Mouse (Mus musculus) cortical plate, adult 2 months (tissue): ENCODE measurements around the gene Klrb1b.
"Not testable (repeated sequence)": the region's sequence is repeated elsewhere in the genome, so short reads cannot be mapped to it uniquely, and the experiment has no call there.

Experiments used
- CTCF ChIP-seq: fragments of 200-500 bp; IDR thresholded peaks from 2 replicates; pipeline ENCODE4 v1.5.1; 2011; ENCODE audit warnings: mild to moderate bottlenecking, control low read depth, low read length; ENCODE audit not compliant: insufficient read depth; ENCODE audit errors: extremely low read depth
- POLR2A ChIP-seq: fragments of 200-500 bp; IDR thresholded peaks from 2 replicates; pipeline ENCODE4 v1.6.1; 2011; ENCODE audit warnings: mild to moderate bottlenecking, low read length, control low read depth; ENCODE audit not compliant: insufficient read depth; ENCODE audit errors: extremely low read depth

- TF ChIP-seq CTCF, POLR2A: not testable (repeated sequence)
Observed at GRCm38 (mm10) chr6:128786396-128786795, 39.7 kb downstream of the Klrb1b start.
